Mouse (Mus musculus): ENCODE measurements around the gene Eps8. TPM values are rescaled to one million over a fixed set of nuclear protein-coding genes. Genes with fewer than 3 reads are reported as not detected.

The Eps8 gene
- total and polyA plus RNA-seq, 3 experiments: 0.08 to 0.15 TPM; not detected in 1

- Histone ChIP-seq H3K79me2 (ENCODE audit: control insufficient read depth, insufficient read depth, low read length, poor library complexity) (no peaks in the 10 kb centered on the region), H3K9ac (ENCODE audit: control insufficient read depth, low read depth, low read length, poor library complexity, severe bottlenecking) (no peak overlapping the region), H3K36me3 (ENCODE audit: control insufficient read depth in 1 of 2, insufficient read depth in 2 of 2, low read length in 2 of 2) (no peaks in the 10 kb centered on the region), H3K27ac (ENCODE audit: control insufficient read depth, low read depth, low read length) (no peak overlapping the region), H3K9me3 (replicated peaks; ENCODE audit: insufficient read depth, low read length) (no peaks in the 10 kb centered on the region), H3K27me3 (ENCODE audit: control insufficient read depth in 1 of 2, insufficient read depth in 2 of 2, low read length in 2 of 2) (no peaks in the 10 kb centered on the region), H3K4me3 (ENCODE audit: control insufficient read depth in 1 of 2, insufficient read depth in 1 of 2, low read depth in 2 of 2, low read length in 2 of 2) (no peak overlapping the region), H3K4me1 (ENCODE audit: control insufficient read depth in 1 of 2, insufficient read depth in 2 of 2, low read length in 2 of 2) (no peaks in the 10 kb centered on the region)
- TF ChIP-seq USF2 (IDR thresholded peaks at IDR 0.05; ENCODE audit: borderline replicate concordance in 1 of 2, insufficient read depth in 1 of 2, low read depth in 1 of 2, low read length in 2 of 2): no peak
- TF ChIP-seq ELF1 (IDR thresholded peaks at IDR 0.05; ENCODE audit: low read depth, low read length): no peak
- TF ChIP-seq POLR2A (IDR thresholded peaks at IDR 0.05; ENCODE audit: control insufficient read depth in 1 of 2, insufficient read depth in 1 of 2, low read depth in 1 of 2, low read length in 2 of 2, poor library complexity in 1 of 2): no peak
- no peak for DNase-seq (ENCODE audit: low read depth, low spot score)
These were observed 48.2 kb upstream of the Eps8 start for GRCm38 (mm10) chr6:137702918-137703317.

GRCm38 (mm10) chr6:137702186-137702585, 47.5 kb upstream of the Eps8 start:
- Histone ChIP-seq H3K4me1 (ENCODE audit: control insufficient read depth in 1 of 2, insufficient read depth in 2 of 2, low read length in 2 of 2) (no peaks in the 10 kb centered on the region), H3K4me3 (ENCODE audit: control insufficient read depth in 1 of 2, insufficient read depth in 1 of 2, low read depth in 2 of 2, low read length in 2 of 2) (no peak overlapping the region)

GRCm38 (mm10) chr6:137699434-137699833, 44.8 kb upstream of the Eps8 start:
- Histone ChIP-seq H3K9me3 (replicated peaks; ENCODE audit: insufficient read depth, low read length) (no peaks in the 10 kb centered on the region), H3K79me2 (ENCODE audit: control insufficient read depth, insufficient read depth, low read length, poor library complexity) (no peaks in the 10 kb centered on the region), H3K27ac (ENCODE audit: control insufficient read depth, low read depth, low read length) (no peak overlapping the region), H3K4me1 (ENCODE audit: control insufficient read depth in 1 of 2, insufficient read depth in 2 of 2, low read length in 2 of 2) (no peaks in the 10 kb centered on the region), H3K27me3 (ENCODE audit: control insufficient read depth in 1 of 2, insufficient read depth in 2 of 2, low read length in 2 of 2) (no peaks in the 10 kb centered on the region), H3K36me3 (ENCODE audit: control insufficient read depth in 1 of 2, insufficient read depth in 2 of 2, low read length in 2 of 2) (no peaks in the 10 kb centered on the region), H3K4me3 (ENCODE audit: control insufficient read depth in 1 of 2, insufficient read depth in 1 of 2, low read depth in 2 of 2, low read length in 2 of 2) (no peak overlapping the region), H3K9ac (ENCODE audit: control insufficient read depth, low read depth, low read length, poor library complexity, severe bottlenecking) (no peak overlapping the region)
- TF ChIP-seq TAL1 (IDR thresholded peaks at IDR 0.05; ENCODE audit: low read length): no peak
- TF ChIP-seq E2F4 (IDR thresholded peaks at IDR 0.05; ENCODE audit: borderline replicate concordance, low read depth, low read length): no peak
- TF ChIP-seq RAD21 (IDR thresholded peaks at IDR 0.05; ENCODE audit: low read depth, low read length): no peak
- no peak for TF ChIP-seq MAX (IDR thresholded peaks at IDR 0.05; ENCODE audit: low read length)
- no peak for TF ChIP-seq TBP (IDR thresholded peaks at IDR 0.05; ENCODE audit: low read depth, low read length)
- TF ChIP-seq NRF1 (IDR thresholded peaks at IDR 0.05; ENCODE audit: insufficient read depth, low read depth, low read length, poor library complexity, severe bottlenecking): no peak
- no peak for TF ChIP-seq ELF1 (IDR thresholded peaks at IDR 0.05; ENCODE audit: low read depth, low read length)
- DNase-seq (ENCODE audit: low read depth, low spot score): no peak

More at GRCm38 (mm10) chr6:137702186-137702585, 47.5 kb upstream of the Eps8 start:
- Histone ChIP-seq H3K9ac (ENCODE audit: control insufficient read depth, low read depth, low read length, poor library complexity, severe bottlenecking) (no peak overlapping the region), H3K36me3 (ENCODE audit: control insufficient read depth in 1 of 2, insufficient read depth in 2 of 2, low read length in 2 of 2) (no peaks in the 10 kb centered on the region), H3K27ac (ENCODE audit: control insufficient read depth, low read depth, low read length) (no peak overlapping the region), H3K9me3 (replicated peaks; ENCODE audit: insufficient read depth, low read length) (no peaks in the 10 kb centered on the region), H3K27me3 (ENCODE audit: control insufficient read depth in 1 of 2, insufficient read depth in 2 of 2, low read length in 2 of 2) (no peaks in the 10 kb centered on the region), H3K79me2 (ENCODE audit: control insufficient read depth, insufficient read depth, low read length, poor library complexity) (no peaks in the 10 kb centered on the region)
- no peak for DNase-seq (ENCODE audit: low read depth, low spot score)
- TF ChIP-seq ETS1 (IDR thresholded peaks at IDR 0.05; ENCODE audit: low read depth, low read length) (no peak), MYC (IDR thresholded peaks at IDR 0.05; ENCODE audit: low read depth, low read length) (no peak), MAZ (IDR thresholded peaks at IDR 0.05; ENCODE audit: low read depth, low read length) (no peak), ELF1 (IDR thresholded peaks at IDR 0.05; ENCODE audit: low read depth, low read length) (no peak), RCOR1 (IDR thresholded peaks at IDR 0.05; ENCODE audit: low read depth, low read length) (no peak), USF1 (IDR thresholded peaks at IDR 0.05; ENCODE audit: low read depth, low read length) (no peak), TBP (IDR thresholded peaks at IDR 0.05; ENCODE audit: low read depth, low read length) (no peak), HCFC1 (IDR thresholded peaks at IDR 0.05; ENCODE audit: low read depth, low read length) (no peak), ZMIZ1 (IDR thresholded peaks at IDR 0.05; ENCODE audit: low read depth, low read length) (no peak), ZNF384 (IDR thresholded peaks at IDR 0.05; ENCODE audit: low read depth, low read length) (no peak), POLR2AphosphoS2 (IDR thresholded peaks at IDR 0.05; ENCODE audit: low read length) (no peak)
